26 mouse cellular contexts compared by ENCODE assay signal in the genomic region with DNA sequence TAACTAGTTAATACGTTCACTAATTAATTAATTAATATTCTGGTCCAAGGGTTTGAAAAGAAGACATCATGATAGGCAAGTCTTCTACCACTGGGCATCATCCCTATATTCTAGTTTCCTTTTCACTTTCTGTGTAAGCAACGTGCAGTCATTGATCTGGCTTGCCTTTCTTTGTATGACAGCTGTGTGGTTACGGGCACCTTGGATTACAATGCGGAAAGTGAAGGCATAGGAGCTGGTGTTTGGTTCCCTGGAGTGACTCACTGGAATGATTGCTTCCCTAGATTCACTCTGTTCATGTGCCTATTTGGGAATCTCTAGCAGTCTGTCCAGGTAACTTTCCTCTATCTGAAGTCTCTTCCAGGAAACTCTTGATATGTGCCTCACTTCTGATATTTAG.
"Had no signal": no experiment of that assay in that cellular context is flagged by ENCODE, and none has a peak within 500 bp of the region (broad histone marks: within the 10 kb centered on the region; RNA-seq: fewer than 3 reads in every experiment).

No protein-coding gene starts in this region.

- H3K36me3 ChIP-seq: embryonic facial prominence, embryonic 10.5 days; embryonic facial prominence, embryonic 12.5 days; embryonic facial prominence, embryonic 13.5 days; embryonic facial prominence, embryonic 15.5 days; forebrain, embryonic 10.5 days; forebrain, embryonic 12.5 days; forebrain, embryonic 15.5 days had no signal

- H3K4me3 ChIP-seq: embryonic facial prominence, embryonic 10.5 days; embryonic facial prominence, embryonic 12.5 days; embryonic facial prominence, embryonic 13.5 days; embryonic facial prominence, embryonic 15.5 days; erythroblast, embryonic 14.5 days; forebrain, embryonic 10.5 days; forebrain, embryonic 12.5 days; forebrain, embryonic 13.5 days; forebrain, embryonic 15.5 days; gastrocnemius, adult 2 months; heart, adult 2 months had no signal

- H3K9ac ChIP-seq: embryonic facial prominence, embryonic 12.5 days; embryonic facial prominence, embryonic 13.5 days; embryonic facial prominence, embryonic 15.5 days; forebrain, embryonic 12.5 days; forebrain, embryonic 13.5 days; forebrain, embryonic 15.5 days; forebrain, postnatal 0 days had no signal

- DNase-seq: cerebellum, adult 9-10 months; cerebellum, adult 9-11 months; cerebellum, postnatal 14 days; cerebellum, postnatal 25 days; cerebellum, postnatal 36 days; embryo, embryonic 11 days; forebrain, postnatal 0 days; gastrocnemius, adult 2 months; gastrocnemius, postnatal 10 days; gastrocnemius, postnatal 14 days; gastrocnemius, postnatal 25 days; gastrocnemius, postnatal 36 days; heart, adult 11 months; heart, adult 18-20 months; heart, adult 2 months had no signal

- H3K4me1 ChIP-seq: embryonic facial prominence, embryonic 10.5 days; embryonic facial prominence, embryonic 12.5 days; embryonic facial prominence, embryonic 13.5 days; embryonic facial prominence, embryonic 15.5 days; forebrain, embryonic 10.5 days; forebrain, embryonic 12.5 days; forebrain, embryonic 13.5 days; forebrain, embryonic 15.5 days had no signal

- H3K9me3 ChIP-seq: embryonic facial prominence, embryonic 10.5 days; embryonic facial prominence, embryonic 12.5 days; embryonic facial prominence, embryonic 13.5 days; embryonic facial prominence, embryonic 15.5 days; forebrain, embryonic 10.5 days; forebrain, embryonic 12.5 days; forebrain, embryonic 13.5 days; forebrain, embryonic 15.5 days had no signal

- ATAC-seq: forebrain, embryonic 13.5 days; forebrain, embryonic 14.5 days; forebrain, embryonic 15.5 days; forebrain, embryonic 16.5 days; forebrain, postnatal 0 days had no signal

- H3K27me3 ChIP-seq: embryonic facial prominence, embryonic 12.5 days; embryonic facial prominence, embryonic 13.5 days; embryonic facial prominence, embryonic 15.5 days; forebrain, embryonic 12.5 days; forebrain, embryonic 13.5 days; forebrain, embryonic 15.5 days had no signal

- H3K4me2 ChIP-seq: embryonic facial prominence, embryonic 12.5 days; embryonic facial prominence, embryonic 13.5 days; embryonic facial prominence, embryonic 15.5 days; forebrain, embryonic 12.5 days; forebrain, embryonic 13.5 days; forebrain, embryonic 15.5 days had no signal

- H3K27ac ChIP-seq: embryonic facial prominence, embryonic 10.5 days; embryonic facial prominence, embryonic 12.5 days; embryonic facial prominence, embryonic 13.5 days; embryonic facial prominence, embryonic 15.5 days; forebrain, embryonic 10.5 days; forebrain, embryonic 12.5 days; forebrain, embryonic 13.5 days; forebrain, embryonic 15.5 days; gastrocnemius, adult 2 months; heart, adult 2 months had no signal
